Mouse (Mus musculus) spleen, adult 2 months (tissue): ENCODE measurements at regions not wholly inside any gene's neighbourhood (a gene's known extent, or its start where the extent isn't known, plus 50 kb on each side); places are given as distances from the start of the nearest gene placed in this dataset.

Source experiments
- CTCF ChIP-seq: fragments of 200-500 bp; IDR thresholded peaks from 2 replicates; pipeline ENCODE4 v1.5.1; 2011; ENCODE audit warnings: mild to moderate bottlenecking, inconsistent platforms; ENCODE audit not compliant: insufficient read depth, insufficient read length, insufficient replicate concordance; ENCODE audit errors: extremely low read depth
- POLR2A ChIP-seq: fragments of 200-500 bp; IDR thresholded peaks from 2 replicates; pipeline ENCODE4 v1.6.1; 2011; ENCODE audit warnings: low read depth, low read length, inconsistent platforms

GRCm38 (mm10) chr7:136164834-136165233 is 448.7 kb upstream of the Mki67 start:
- no peak for TF ChIP-seq POLR2A
- no peak for TF ChIP-seq CTCF
